Mouse (Mus musculus) forebrain, embryonic 15.5 days (tissue): Measurements from ENCODE around the gene Ccdc15. TPM values are rescaled to one million over a fixed set of nuclear protein-coding genes. Genes with fewer than 3 reads are reported as not detected.

Source experiments
- ATAC-seq: fragments of 200-750 bp; cut with Nextera tagmentation; replicated peaks from 2 replicates; pipeline ENCODE4 v1.8.0; 2017; ENCODE audit warnings: mild to moderate bottlenecking, moderate TSS enrichment, moderate library complexity
- H3K27ac ChIP-seq: fragments of 300-500 bp; sonication (generic); replicated peaks from 2 replicates; pipeline ENCODE4 v1.5.1; 2015; ENCODE audit warnings: mild to moderate bottlenecking, inconsistent platforms
- H3K27me3 ChIP-seq: fragments of 300-500 bp; sonication (generic); 2 replicates; pipeline ENCODE4 v1.6.1; 2015; ENCODE audit warnings: inconsistent platforms
- H3K36me3 ChIP-seq: fragments of 300-500 bp; sonication (generic); 2 replicates; pipeline ENCODE4 v1.6.1; 2015; ENCODE audit warnings: mild to moderate bottlenecking, inconsistent platforms
- H3K4me1 ChIP-seq: fragments of 300-500 bp; sonication (generic); 2 replicates; pipeline ENCODE4 v1.6.1; 2015; ENCODE audit warnings: inconsistent platforms
- H3K4me2 ChIP-seq: fragments of 300-500 bp; sonication (generic); replicated peaks from 2 replicates; pipeline ENCODE4 v1.6.1; 2015; ENCODE audit warnings: mild to moderate bottlenecking, inconsistent platforms
- H3K4me3 ChIP-seq: fragments of 300-500 bp; sonication (generic); 2 replicates; pipeline ENCODE4 v1.5.1; 2015; ENCODE audit warnings: mild to moderate bottlenecking, inconsistent platforms
- H3K9ac ChIP-seq: fragments of 300-500 bp; sonication (generic); replicated peaks from 2 replicates; pipeline ENCODE4 v1.6.1; 2015; ENCODE audit warnings: mild to moderate bottlenecking, inconsistent platforms
- H3K9me3 ChIP-seq: fragments of 300-500 bp; sonication (generic); 2 replicates; pipeline ENCODE4 v1.6.1; 2016; ENCODE audit warnings: inconsistent platforms
- WGBS: fragments of 180-500 bp; shearing (Covaris S2); methylation state at CpG from one replicate; pipeline ENCODE4 v1.1.7; 2015; ENCODE audit warnings: mixed read lengths; 5-methylcytosine and 5-hydroxymethylcytosine counted together
- polyA plus RNA-seq: library from polyadenylated mRNA; unstranded; fragments of >200 nt; fragmentation: Nextera tagmentation; extraction: Ambion mirVana; gene quantifications from 2 replicates; pipeline ENCODE4 v1.2.1, GENCODE M21; 2015

Ccdc15 gene
- polyA plus RNA-seq, result 8.9 and 9.0 TPM in 2 replicates

GRCm38 (mm10) chr9:37347988-37348642, at the start of gene Ccdc15:
Gene Ccdc15, minus strand, starts transcription at chr9:37348432.
- no peaks in the 10 kb centered on the region for H3K9me3 ChIP-seq
- H3K9ac ChIP-seq, result peak within 1 kb of the TSS; percentile 92
- under 1% methylated on average over 41 of the region's 41 CpGs for WGBS
- H3K4me3 ChIP-seq, result peak within 1 kb of the TSS; percentile 87
- H3K27me3 ChIP-seq, result no peaks in the 10 kb centered on the region
- H3K36me3 ChIP-seq, result no peaks in the 10 kb centered on the region
- ATAC-seq, result peak; percentile 99
- H3K4me1 ChIP-seq, result peaks cover 15% of the 10 kb centered on the region
- H3K4me2 ChIP-seq, result peak within 1 kb of the TSS; percentile 89
- peak within 1 kb of the TSS; percentile 89 for H3K27ac ChIP-seq

DNA sequence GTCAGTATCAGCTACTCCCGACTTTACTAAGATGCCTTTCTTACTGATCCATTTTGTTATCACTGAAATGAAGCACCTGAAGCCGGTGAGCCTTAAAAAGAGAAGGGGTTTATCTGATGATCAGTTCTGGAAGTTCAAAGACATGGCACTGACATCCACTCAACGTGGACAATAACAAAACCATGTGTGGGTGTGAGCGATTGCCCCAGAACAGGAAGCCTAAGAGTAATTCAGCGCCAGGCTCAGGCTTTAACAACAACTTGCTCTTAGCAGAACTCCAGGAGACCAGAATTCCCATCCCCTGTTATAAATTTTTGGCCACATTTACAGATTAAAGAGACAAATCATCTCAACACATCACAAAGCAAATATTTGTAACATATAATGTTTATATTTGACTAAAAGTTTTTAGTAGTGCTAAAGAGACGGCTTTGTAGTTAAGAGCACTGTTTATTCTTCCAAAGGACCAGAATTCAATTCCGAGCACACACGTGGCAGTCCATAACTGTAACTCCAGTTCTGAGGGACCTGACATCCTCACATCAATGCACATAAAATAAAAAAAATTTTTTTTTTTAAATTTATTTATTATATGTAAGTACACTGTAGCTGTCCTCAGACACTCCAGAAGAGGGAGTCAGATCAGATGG, 45.4 kb upstream of the Ccdc15 start:
- WGBS, result 79% methylated on average over 8 of the region's 8 CpGs
- Histone ChIP-seq H3K9me3 (no peaks in the 10 kb centered on the region), H3K4me3 (no peak overlapping the region), H3K4me2 (no peak overlapping the region), H3K36me3 (no peaks in the 10 kb centered on the region), H3K27ac (no peak overlapping the region), H3K9ac (no peak overlapping the region), H3K27me3 (no peaks in the 10 kb centered on the region), H3K4me1 (no peaks in the 10 kb centered on the region)
- no peak for ATAC-seq

DNA sequence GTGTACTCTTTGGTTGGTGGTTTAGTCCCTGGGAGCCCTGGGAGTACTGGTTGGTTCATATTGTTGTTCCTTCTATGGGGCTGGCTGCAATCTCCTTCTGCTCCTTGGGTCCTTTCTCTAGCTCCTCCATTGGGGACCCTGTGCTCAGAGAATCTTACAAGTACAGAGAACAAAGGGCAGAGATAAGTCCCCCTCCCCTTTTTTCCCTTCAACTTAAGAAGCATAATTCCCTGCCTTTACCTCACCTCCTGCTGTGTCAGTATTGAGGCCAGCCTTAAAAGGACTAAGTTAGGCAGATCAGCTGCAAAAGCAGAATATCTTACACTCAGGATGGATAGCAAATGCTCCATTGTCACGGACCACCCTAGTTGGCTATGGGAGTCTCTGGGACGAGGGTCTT, 43.8 kb upstream of the Ccdc15 start:
- H3K4me1 ChIP-seq, result no peaks in the 10 kb centered on the region
- H3K9ac ChIP-seq, result no peak overlapping the region
- H3K9me3 ChIP-seq, result no peaks in the 10 kb centered on the region
- H3K36me3 ChIP-seq, result no peaks in the 10 kb centered on the region
- no peak overlapping the region for H3K27ac ChIP-seq
- ATAC-seq, result no peak
- 64% methylated on average over 2 of the region's 2 CpGs for WGBS
- H3K4me3 ChIP-seq, result no peak overlapping the region
- H3K27me3 ChIP-seq, result no peaks in the 10 kb centered on the region
- H3K4me2 ChIP-seq, result no peak overlapping the region

DNA sequence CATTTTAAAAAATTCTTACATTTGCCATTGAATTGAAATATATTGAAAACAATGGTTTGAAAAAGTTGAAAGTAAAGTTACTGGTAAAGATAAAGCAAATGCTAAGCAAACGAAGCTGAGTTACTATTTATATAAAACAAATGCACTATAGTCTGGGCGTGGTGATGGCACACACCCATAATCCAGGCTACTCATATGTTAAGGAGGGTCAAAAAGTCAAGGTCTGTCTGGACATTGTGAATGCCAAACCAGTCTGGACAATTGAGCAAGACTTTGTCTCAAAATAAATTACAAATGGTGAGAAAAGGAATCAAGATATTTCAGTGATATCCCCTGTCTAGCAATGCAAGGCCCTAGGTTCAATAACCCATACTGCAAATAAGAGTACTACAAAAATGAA, 42.7 kb upstream of the Ccdc15 start:
- ATAC-seq, result no peak
- 81% methylated on average over 2 of the region's 2 CpGs for WGBS
- Histone ChIP-seq H3K4me3 (no peak overlapping the region), H3K9me3 (no peaks in the 10 kb centered on the region), H3K36me3 (no peaks in the 10 kb centered on the region), H3K27me3 (no peaks in the 10 kb centered on the region), H3K4me1 (no peaks in the 10 kb centered on the region), H3K4me2 (no peak overlapping the region), H3K9ac (no peak overlapping the region), H3K27ac (no peak overlapping the region)

DNA sequence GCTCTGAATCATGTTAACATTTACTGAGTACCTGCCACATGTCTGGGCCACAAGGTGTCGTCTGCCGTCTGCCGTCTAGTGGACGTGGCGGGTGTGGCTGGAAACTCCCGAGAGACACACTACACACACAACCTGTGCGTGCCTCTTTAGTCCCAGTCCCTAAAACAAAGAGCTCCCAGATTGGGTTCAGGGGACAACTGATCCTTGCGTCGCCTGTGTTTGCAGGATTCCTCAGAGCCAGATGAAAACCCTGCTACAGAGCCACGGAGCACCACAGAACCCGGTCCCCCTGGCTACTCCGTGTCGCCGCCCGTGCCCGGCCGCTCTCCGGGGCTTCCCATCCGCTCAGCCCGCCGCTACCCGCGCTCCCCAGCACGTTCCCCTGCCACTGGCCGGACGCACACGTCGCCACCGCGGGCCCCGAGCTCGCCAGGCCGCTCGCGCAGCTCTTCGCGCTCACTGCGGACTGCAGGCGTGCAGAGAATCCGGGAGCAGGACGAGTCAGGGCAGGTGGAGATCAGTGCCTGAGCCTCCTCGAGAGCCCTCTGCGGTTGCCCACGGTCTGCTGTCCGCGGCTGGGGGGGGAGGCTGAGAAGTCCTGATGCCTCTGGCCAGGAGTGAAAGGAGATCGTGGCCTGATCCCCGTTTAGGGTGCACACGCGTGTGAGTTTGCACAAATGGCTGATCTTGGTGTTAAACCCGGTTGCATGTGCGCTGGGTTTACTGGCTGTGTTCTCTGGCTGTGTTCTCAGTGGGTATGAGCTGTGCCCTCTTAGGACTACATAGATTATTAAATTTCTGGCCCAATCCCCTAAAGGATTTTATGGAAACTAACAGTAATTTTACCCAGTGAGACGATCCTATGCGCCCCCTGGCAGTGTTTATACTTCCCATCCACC, 36.3 kb upstream of the Ccdc15 start:
- peak overlapping the region; percentile 75 for H3K4me2 ChIP-seq
- 7% methylated on average over 54 of the region's 54 CpGs for WGBS
- peaks cover 8% of the 10 kb centered on the region for H3K4me1 ChIP-seq
- H3K36me3 ChIP-seq, result no peaks in the 10 kb centered on the region
- no peaks in the 10 kb centered on the region for H3K9me3 ChIP-seq
- ATAC-seq, result peak; percentile 86
- H3K27ac ChIP-seq, result 0 out of 2 replicates have a peak overlapping the region, but pooled peaks have one; percentile 9
- H3K9ac ChIP-seq, result peak overlapping the region; percentile 67
- H3K27me3 ChIP-seq, result no peaks in the 10 kb centered on the region
- H3K4me3 ChIP-seq, result peak overlapping the region; percentile 53

DNA sequence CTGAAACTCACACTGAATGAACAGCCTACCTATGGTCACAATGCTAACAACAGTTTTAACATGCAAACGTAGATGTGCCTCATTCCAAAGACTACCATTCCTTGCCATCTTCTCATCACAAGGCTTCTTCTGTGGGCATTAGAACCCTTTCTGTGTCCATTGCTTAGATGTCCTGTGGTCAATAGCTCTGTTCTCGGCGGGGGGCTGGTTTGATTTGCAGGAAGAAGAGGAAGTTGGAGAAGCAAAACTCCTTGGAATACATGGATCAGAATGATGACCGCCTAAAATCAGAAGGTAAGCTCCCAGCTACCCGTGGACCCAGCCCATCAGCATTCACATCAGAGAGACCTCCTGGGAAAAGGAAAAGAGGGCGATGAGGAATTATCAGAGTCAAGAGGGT, 34.9 kb upstream of the Ccdc15 start:
- ATAC-seq, result no peak
- 94% methylated on average over 6 of the region's 6 CpGs for WGBS

GRCm38 (mm10) chr9:37375718-37376117, 27.5 kb upstream of the Ccdc15 start:
- Histone ChIP-seq H3K27me3 (no peaks in the 10 kb centered on the region), H3K4me1 (no peaks in the 10 kb centered on the region), H3K4me2 (no peak overlapping the region), H3K36me3 (no peaks in the 10 kb centered on the region), H3K27ac (no peak overlapping the region), H3K9me3 (no peaks in the 10 kb centered on the region), H3K9ac (no peak overlapping the region), H3K4me3 (no peak overlapping the region)
- no peak for ATAC-seq
- WGBS, result 78% methylated on average over 5 of the region's 5 CpGs

More for the DNA sequence above, 34.9 kb upstream of the Ccdc15 start:
- no peak overlapping the region for H3K4me2 ChIP-seq
- H3K4me3 ChIP-seq, result no peak overlapping the region
- H3K9ac ChIP-seq, result no peak overlapping the region
- no peak overlapping the region for H3K27ac ChIP-seq
- no peaks in the 10 kb centered on the region for H3K36me3 ChIP-seq
- H3K27me3 ChIP-seq, result no peaks in the 10 kb centered on the region
- peaks cover 8% of the 10 kb centered on the region for H3K4me1 ChIP-seq
- no peaks in the 10 kb centered on the region for H3K9me3 ChIP-seq

- no peak overlapping the region for H3K4me2 ChIP-seq
- no peak overlapping the region for H3K4me3 ChIP-seq
- no peaks in the 10 kb centered on the region for H3K27me3 ChIP-seq
- no peaks in the 10 kb centered on the region for H3K4me1 ChIP-seq
- no peaks in the 10 kb centered on the region for H3K9me3 ChIP-seq
- no peak overlapping the region for H3K9ac ChIP-seq
- 90% methylated on average over 7 of the region's 7 CpGs for WGBS
- no peak for ATAC-seq
- no peaks in the 10 kb centered on the region for H3K36me3 ChIP-seq
- H3K27ac ChIP-seq, result no peak overlapping the region
Observed at GRCm38 (mm10) chr9:37371232-37371801, 23.1 kb upstream of the Ccdc15 start.

DNA sequence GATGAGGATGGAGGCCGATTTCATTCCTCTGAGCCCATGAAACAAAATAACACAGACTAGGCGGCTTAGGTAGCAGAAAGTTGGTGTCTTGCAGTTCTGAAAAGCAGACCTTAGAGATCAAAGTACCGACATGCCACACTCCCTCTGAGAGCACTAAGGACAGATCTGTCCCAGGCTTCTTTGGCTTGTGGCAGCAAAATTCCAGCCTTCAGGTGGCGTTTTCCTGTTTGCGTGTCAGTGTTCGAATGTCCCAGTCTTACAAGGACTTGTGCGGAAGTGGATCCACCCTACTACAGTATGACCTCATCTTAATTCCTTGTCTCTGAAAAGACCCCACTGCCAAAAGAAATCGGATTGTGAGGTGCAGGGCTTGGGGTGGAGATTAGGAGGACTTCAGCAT, 20.6 kb upstream of the Ccdc15 start:
- H3K27me3 ChIP-seq, result no peaks in the 10 kb centered on the region
- H3K4me2 ChIP-seq, result no peak overlapping the region
- 82% methylated on average over 8 of the region's 8 CpGs for WGBS
- no peak overlapping the region for H3K27ac ChIP-seq
- no peak for ATAC-seq
- H3K9ac ChIP-seq, result no peak overlapping the region
- no peaks in the 10 kb centered on the region for H3K36me3 ChIP-seq
- H3K9me3 ChIP-seq, result no peaks in the 10 kb centered on the region
- no peak overlapping the region for H3K4me3 ChIP-seq
- no peaks in the 10 kb centered on the region for H3K4me1 ChIP-seq

DNA sequence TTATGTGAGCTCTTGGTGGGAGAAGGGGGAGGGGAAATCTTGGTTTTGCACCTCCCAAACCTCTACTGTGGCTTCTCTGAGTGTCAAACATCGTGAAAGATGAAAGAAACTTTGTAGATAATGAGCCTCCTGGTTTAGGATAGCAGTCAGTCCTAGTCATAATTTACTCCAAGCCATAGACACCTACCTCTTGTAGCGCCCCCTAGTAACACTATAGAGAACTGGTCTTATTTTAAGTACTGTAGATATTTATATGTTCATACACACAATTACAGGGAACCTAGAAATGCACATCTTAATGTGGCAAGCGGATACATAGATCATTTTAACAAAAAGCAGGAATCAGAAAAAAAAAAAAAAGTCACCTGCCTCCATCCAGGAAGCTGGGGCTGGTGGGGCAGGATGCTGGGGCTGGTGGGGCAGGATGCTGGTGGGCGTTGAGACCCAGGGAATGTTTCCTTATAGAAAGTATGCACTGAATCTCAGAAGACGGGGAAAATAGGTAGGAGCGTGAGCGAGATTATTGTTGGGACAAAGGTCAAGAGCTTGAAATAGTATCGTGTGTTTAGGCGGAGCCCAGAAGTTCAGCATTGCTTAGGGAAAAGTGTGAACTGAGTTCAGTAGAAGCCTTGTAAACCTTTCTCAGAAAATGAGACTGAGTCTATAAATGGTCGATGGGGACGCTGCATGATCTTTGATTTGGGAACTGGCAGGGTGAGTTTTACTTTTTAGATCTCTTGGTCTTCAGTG, 20.0 kb upstream of the Ccdc15 start:
- Histone ChIP-seq H3K4me2 (no peak overlapping the region), H3K4me3 (no peak overlapping the region), H3K9me3 (no peaks in the 10 kb centered on the region), H3K27ac (peak overlapping the region; percentile 45; the same call in 1 of the 2 replicates), H3K27me3 (no peaks in the 10 kb centered on the region), H3K4me1 (no peaks in the 10 kb centered on the region), H3K9ac (no peak overlapping the region), H3K36me3 (no peaks in the 10 kb centered on the region)
- WGBS, result 83% methylated on average over 11 of the region's 11 CpGs
- no peak for ATAC-seq

DNA sequence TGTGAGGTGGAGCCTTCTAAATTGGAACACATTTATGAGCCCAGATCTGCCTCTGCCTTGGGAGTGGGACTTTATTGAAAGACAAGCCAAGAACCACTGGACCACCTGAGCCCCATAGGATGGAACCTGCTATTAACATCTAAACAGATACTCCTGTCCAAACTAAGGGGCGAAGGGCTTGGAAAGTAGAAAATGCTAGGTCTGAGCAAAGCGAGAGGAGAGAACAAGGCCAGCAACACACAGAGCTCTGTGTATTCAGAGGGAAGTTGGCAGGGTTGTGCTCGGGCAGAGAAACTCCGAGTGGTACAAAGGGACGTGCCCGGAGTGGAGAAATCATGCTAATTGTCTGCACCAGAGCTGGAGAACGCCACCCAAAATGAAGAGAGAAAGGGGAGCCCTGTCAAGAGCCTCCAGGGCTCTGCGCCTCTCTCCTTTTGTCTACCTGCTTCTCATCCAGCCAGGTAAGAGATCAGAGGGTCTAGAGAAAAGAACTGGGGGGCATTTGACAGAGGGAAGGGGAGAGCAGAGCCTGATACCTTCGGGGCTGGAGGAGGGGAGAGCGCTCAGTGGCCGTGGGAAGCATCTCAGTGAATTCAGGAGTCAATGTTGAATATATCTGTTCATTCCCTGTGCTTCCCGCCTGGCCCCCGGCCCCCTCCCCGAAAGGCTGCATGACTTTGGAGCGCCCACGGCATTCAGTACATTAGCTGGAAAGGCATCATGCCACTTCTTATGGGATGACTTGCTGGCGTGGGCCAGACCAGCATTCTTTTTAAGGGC, 19.3 kb upstream of the Ccdc15 start, which contains the start of gene Hepacam:
Hepacam (plus strand) TSS at position 51 of the 780 bp plus-strand sequence.
- no peak within 1 kb of the TSS for H3K4me3 ChIP-seq
- WGBS, result 74% methylated on average over 17 of the region's 17 CpGs
- no peak within 1 kb of the TSS for H3K4me2 ChIP-seq

More for the DNA sequence above, 19.3 kb upstream of the Ccdc15 start, which contains the start of gene Hepacam:
- H3K27ac ChIP-seq, result peak within 1 kb of the TSS; percentile 45
- H3K4me1 ChIP-seq, result no peaks in the 10 kb centered on the region
- ATAC-seq, result peak; percentile 75
- no peaks in the 10 kb centered on the region for H3K36me3 ChIP-seq
- no peaks in the 10 kb centered on the region for H3K9me3 ChIP-seq
- no peaks in the 10 kb centered on the region for H3K27me3 ChIP-seq
- no peak within 1 kb of the TSS for H3K9ac ChIP-seq
